Mouse (Mus musculus) ovary, postnatal 36 days (tissue): ENCODE data around the gene Spop.
"Not testable (repeated sequence)": the region's sequence is repeated elsewhere in the genome, so short reads cannot be mapped to it uniquely, and the experiment has no call there.

Source experiments
- DNase-seq: peaks from one replicate; pipeline ENCODE4 v3.0.0; 2022; ENCODE audit warnings: low spot score, mixed read lengths

Spop gene

GRCm38 (mm10) chr11:95497921-95498320 is 84.0 kb downstream of the Spop start:
- DNase-seq = no peak

- no peak for DNase-seq
Observed at GRCm38 (mm10) chr11:95500412-95500811, 86.5 kb downstream of the Spop start.

- no peak for DNase-seq
Observed at GRCm38 (mm10) chr11:95500836-95501235, 87.0 kb downstream of the Spop start.

GRCm38 (mm10) chr11:95501826-95502225 is 87.9 kb downstream of the Spop start:
- not testable (repeated sequence) for DNase-seq

GRCm38 (mm10) chr11:95503581-95504180 is 89.8 kb downstream of the Spop start:
- DNase-seq = no peak

- DNase-seq = no peak
Observed at GRCm38 (mm10) chr11:95504271-95504731, 90.4 kb downstream of the Spop start.

GRCm38 (mm10) chr11:95507041-95507716 is 93.3 kb downstream of the Spop start:
- no peak for DNase-seq

GRCm38 (mm10) chr11:95507785-95508184 is 93.9 kb downstream of the Spop start:
- DNase-seq = no peak

GRCm38 (mm10) chr11:95508211-95508926 is 94.5 kb downstream of the Spop start:
- DNase-seq = no peak

- no peak for DNase-seq
Observed at GRCm38 (mm10) chr11:95509126-95509717, 95.3 kb downstream of the Spop start.

- no peak for DNase-seq
Observed at GRCm38 (mm10) chr11:95510631-95511030, 96.8 kb downstream of the Spop start.

- DNase-seq = no peak
Observed at GRCm38 (mm10) chr11:95511919-95512318, 98.0 kb downstream of the Spop start.

- DNase-seq = no peak
Observed at GRCm38 (mm10) chr11:95512383-95512782, 98.5 kb downstream of the Spop start.

- DNase-seq = peak; percentile 52
Observed at GRCm38 (mm10) chr11:95513461-95514297, 99.8 kb downstream of the Spop start.

GRCm38 (mm10) chr11:95514298-95514861 is 100.5 kb downstream of the Spop start, which contains the start of gene Nxph3:
Gene Nxph3 (minus strand): TSS chr11:95514570.
- peak; percentile 78 for DNase-seq

- no peak for DNase-seq
Observed at GRCm38 (mm10) chr11:95515376-95516323, 101.8 kb downstream of the Spop start.

GRCm38 (mm10) chr11:95516491-95516911 is 102.6 kb downstream of the Spop start:
- DNase-seq = no peak

- DNase-seq = no peak
Observed at GRCm38 (mm10) chr11:95517162-95517561, 103.3 kb downstream of the Spop start.

- no peak for DNase-seq
Observed at GRCm38 (mm10) chr11:95519299-95519698, 105.4 kb downstream of the Spop start.

- no peak for DNase-seq
Observed at GRCm38 (mm10) chr11:95519996-95520395, 106.1 kb downstream of the Spop start.
